Mouse (Mus musculus) monocyte, adult 2 months (primary cell): Measurements from ENCODE around the gene Nme3.
"Not testable (repeated sequence)": the region's sequence is repeated elsewhere in the genome, so short reads cannot be mapped to it uniquely, and the experiment has no call there.

Source experiments
- DNase-seq, 2 experiments: peaks; one replicate each; pipeline ENCODE4 v3.0.0; 2022; ENCODE audit warnings: low spot score in 2 of 2, low read depth in 1 of 2

Gene Nme3

GRCm38 (mm10) chr17:24898041-24898854 lies 1.9 kb downstream of the Nme3 start:
- no peak for DNase-seq

- DNase-seq = no peak
Observed at GRCm38 (mm10) chr17:24899153-24899552, 2.9 kb downstream of the Nme3 start.

- no peak for DNase-seq
Observed at GRCm38 (mm10) chr17:24900014-24900413, 3.7 kb downstream of the Nme3 start.

GRCm38 (mm10) chr17:24902124-24902523 lies 5.8 kb downstream of the Nme3 start:
- no peak for DNase-seq

- DNase-seq = no peak
Observed at GRCm38 (mm10) chr17:24902671-24903474, 6.6 kb downstream of the Nme3 start.

GRCm38 (mm10) chr17:24903767-24904166 lies 7.5 kb downstream of the Nme3 start:
- DNase-seq = no peak

- DNase-seq = no peak
Observed at GRCm38 (mm10) chr17:24907591-24907990, 11.3 kb downstream of the Nme3 start.

GRCm38 (mm10) chr17:24913984-24914383 lies 17.7 kb downstream of the Nme3 start:
- DNase-seq = no peak

- no peak for DNase-seq
Observed at GRCm38 (mm10) chr17:24923246-24923645, 26.9 kb downstream of the Nme3 start.

GRCm38 (mm10) chr17:24929506-24929905 lies 33.2 kb downstream of the Nme3 start:
- no peak for DNase-seq

- DNase-seq = no peak
Observed at GRCm38 (mm10) chr17:24932431-24932830, 36.1 kb downstream of the Nme3 start.

GRCm38 (mm10) chr17:24933163-24933562 lies 36.9 kb downstream of the Nme3 start:
- DNase-seq = no peak

GRCm38 (mm10) chr17:24934926-24935325 lies 38.6 kb downstream of the Nme3 start:
- DNase-seq = no peak

- no peak for DNase-seq
Observed at GRCm38 (mm10) chr17:24935666-24936065, 39.4 kb downstream of the Nme3 start.

GRCm38 (mm10) chr17:24936259-24937237 lies 40.2 kb downstream of the Nme3 start, which contains the start of gene Mapk8ip3:
Gene Mapk8ip3 (minus strand): TSS chr17:24936977.
- peak; percentile 84 to 92 for DNase-seq

GRCm38 (mm10) chr17:24937266-24937665 lies 41.0 kb downstream of the Nme3 start:
- no peak for DNase-seq

- DNase-seq = peak in 1 of 2 experiments; percentile 7
Observed at GRCm38 (mm10) chr17:24942453-24942852, 46.2 kb downstream of the Nme3 start.

- no peak for DNase-seq
Observed at GRCm38 (mm10) chr17:24943036-24943435, 46.7 kb downstream of the Nme3 start.

GRCm38 (mm10) chr17:24943589-24943988 lies 47.3 kb downstream of the Nme3 start:
- not testable (repeated sequence) for DNase-seq
